Mouse (Mus musculus) hindbrain, embryonic 11.5 days (tissue): ENCODE results near the gene Nhlrc2. TPM values are rescaled to one million over a fixed set of nuclear protein-coding genes. Genes with fewer than 3 reads are reported as not detected.

Source experiments
- ATAC-seq: fragments of 200-750 bp; cut with Nextera tagmentation; 2 replicates; pipeline ENCODE4 v1.8.0; 2017; ENCODE audit warnings: mild to moderate bottlenecking, moderate TSS enrichment, moderate library complexity; ENCODE audit not compliant: low FRiP score
- DNase-seq: peaks from one replicate; pipeline ENCODE4 v3.0.0-alpha.2; 2015; ENCODE audit warnings: low spot score
- H3K27ac ChIP-seq: fragments of 300-500 bp; sonication (generic); 2 replicates; pipeline ENCODE4 v1.5.1; 2014; ENCODE audit warnings: mild to moderate bottlenecking, low read depth, low read length
- H3K27me3 ChIP-seq: fragments of 300-500 bp; sonication (generic); 2 replicates; pipeline ENCODE4 v1.6.1; 2014; ENCODE audit warnings: mild to moderate bottlenecking, low read length, moderate library complexity, mixed read lengths; ENCODE audit not compliant: control insufficient read depth, insufficient read depth
- H3K36me3 ChIP-seq: fragments of 300-500 bp; sonication (generic); 2 replicates; pipeline ENCODE4 v1.6.1; 2014; ENCODE audit warnings: mild to moderate bottlenecking, low read length, moderate library complexity, mixed read lengths; ENCODE audit not compliant: control insufficient read depth, insufficient read depth
- H3K4me1 ChIP-seq: fragments of 300-500 bp; sonication (generic); replicated peaks from 2 replicates; pipeline ENCODE4 v1.6.1; 2014; ENCODE audit warnings: low read length, mixed read lengths; ENCODE audit not compliant: control insufficient read depth, insufficient read depth
- H3K4me2 ChIP-seq: fragments of 300-500 bp; sonication (generic); replicated peaks from 2 replicates; pipeline ENCODE4 v1.6.1; 2014; ENCODE audit warnings: mild to moderate bottlenecking, low read depth, low read length
- H3K4me3 ChIP-seq: fragments of 300-500 bp; sonication (generic); 2 replicates; pipeline ENCODE4 v1.5.1; 2014; ENCODE audit warnings: low read depth, low read length
- H3K9ac ChIP-seq: fragments of 300-500 bp; sonication (generic); 2 replicates; pipeline ENCODE4 v1.6.1; 2014; ENCODE audit warnings: low read depth, low read length
- H3K9me3 ChIP-seq: fragments of 300-500 bp; sonication (generic); 2 replicates; pipeline ENCODE4 v1.6.1; 2016; ENCODE audit warnings: low read length; ENCODE audit not compliant: control insufficient read depth
- WGBS: fragments of 180-500 bp; shearing (Covaris S2); extraction: QIAGEN DNeasy Blood & Tissue Kit; methylation state at CpG from one replicate; pipeline ENCODE4 v1.1.7; 2014; 5-methylcytosine and 5-hydroxymethylcytosine counted together
- polyA plus RNA-seq: library from polyadenylated mRNA; unstranded; fragments of >200 nt; fragmentation: Nextera tagmentation; extraction: Ambion mirVana; gene quantifications from 2 replicates; pipeline ENCODE4 v1.2.1, GENCODE M21; 2014

The Nhlrc2 gene
- polyA plus RNA-seq, 1 experiment from 2014 or later: 14.4 TPM

DNA sequence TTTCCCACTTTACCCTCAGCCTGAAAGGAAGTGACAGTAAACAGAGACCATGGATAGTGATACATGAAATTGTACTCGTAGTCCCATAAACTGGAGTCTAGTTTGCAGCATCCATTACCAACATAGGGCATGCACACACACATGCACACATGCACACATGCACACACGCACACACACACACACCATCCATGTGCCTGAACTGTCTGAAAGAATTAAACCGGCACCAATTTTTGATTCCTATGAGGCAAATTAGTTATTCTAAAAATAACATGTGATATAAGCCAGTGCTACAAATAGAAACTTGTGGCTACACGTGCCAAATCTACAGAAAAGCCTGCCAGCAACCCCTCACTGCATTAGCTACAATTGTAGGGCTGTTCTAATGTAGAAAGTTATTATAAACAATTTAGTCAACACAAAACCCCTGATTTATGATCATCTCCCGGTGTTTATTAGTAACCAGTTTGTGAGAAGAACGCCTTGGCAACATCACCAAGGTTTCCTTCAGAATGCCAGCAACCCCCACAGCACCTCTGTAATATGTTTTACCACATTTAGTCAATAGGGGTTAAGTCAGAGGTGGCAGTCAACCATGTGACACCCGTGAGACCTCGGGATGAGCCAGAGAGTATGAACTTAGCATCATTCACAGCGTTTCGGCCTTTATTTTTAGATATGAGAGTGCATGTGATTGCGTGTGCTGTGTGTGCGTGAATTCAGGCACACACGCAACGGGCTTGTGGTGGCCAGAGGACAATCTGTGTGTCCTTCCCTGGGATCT is 14.6 kb upstream of the Nhlrc2 start:
- no peak overlapping the region for H3K4me3 ChIP-seq
- H3K4me1 ChIP-seq: no peaks in the 10 kb centered on the region
- H3K27me3 ChIP-seq: no peaks in the 10 kb centered on the region
- ATAC-seq (no peak), DNase-seq (no peak)
- no peaks in the 10 kb centered on the region for H3K36me3 ChIP-seq
- H3K9ac ChIP-seq: no peak overlapping the region
- H3K4me2 ChIP-seq: no peak overlapping the region
- WGBS: 94% methylated on average over 14 of the region's 14 CpGs
- H3K9me3 ChIP-seq: no peaks in the 10 kb centered on the region
- H3K27ac ChIP-seq: no peak overlapping the region

DNA sequence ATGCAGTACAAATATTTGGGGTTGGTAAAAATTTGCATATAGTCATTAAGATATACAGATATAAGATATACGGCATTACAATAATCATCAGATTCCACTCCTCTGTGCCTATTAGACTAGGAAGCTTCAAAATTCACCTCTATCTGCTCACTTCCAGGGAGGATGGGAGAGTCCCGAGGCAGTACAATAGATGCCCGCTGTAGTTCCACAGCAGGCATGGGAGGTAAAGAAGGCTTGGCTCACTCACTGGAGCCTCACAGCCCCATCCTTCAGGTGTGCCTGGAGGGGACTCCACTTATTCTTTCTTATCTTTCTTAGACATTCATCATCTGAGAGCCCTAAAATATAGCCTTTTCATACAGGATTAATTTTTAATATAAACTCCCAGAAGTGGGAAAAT is 13.7 kb upstream of the Nhlrc2 start:
- 82% methylated on average over 3 of the region's 3 CpGs for WGBS
- no peak for ATAC-seq

DNA sequence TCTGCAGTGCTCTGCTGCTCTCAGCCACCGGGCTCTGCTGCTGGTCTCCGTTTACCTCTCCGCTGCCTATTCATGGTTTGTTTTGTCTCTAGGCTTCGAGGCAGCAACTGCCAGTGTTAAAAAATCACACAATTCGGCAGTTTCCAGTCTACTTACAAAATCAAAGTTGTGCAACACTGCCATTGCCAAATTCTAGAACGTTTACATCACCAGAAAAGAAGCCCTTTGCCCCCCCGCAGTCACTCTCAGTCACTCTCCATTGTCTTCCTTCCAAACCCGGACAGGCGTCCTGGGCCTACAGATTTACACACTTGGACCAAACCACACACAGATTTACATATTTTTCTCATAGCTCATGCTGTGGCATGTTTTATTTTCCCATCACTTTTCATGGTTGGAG is 13.0 kb upstream of the Nhlrc2 start:
- 82% methylated on average over 9 of the region's 9 CpGs for WGBS
- Histone ChIP-seq H3K27me3 (no peaks in the 10 kb centered on the region), H3K9me3 (no peaks in the 10 kb centered on the region), H3K9ac (no peak overlapping the region), H3K4me1 (no peaks in the 10 kb centered on the region), H3K4me3 (no peak overlapping the region), H3K4me2 (no peak overlapping the region), H3K27ac (no peak overlapping the region), H3K36me3 (no peaks in the 10 kb centered on the region)
- ATAC-seq: no peak
- DNase-seq: no peak

More for the DNA sequence above, 13.7 kb upstream of the Nhlrc2 start:
- no peak overlapping the region for H3K27ac ChIP-seq
- H3K4me3 ChIP-seq: no peak overlapping the region
- no peak for DNase-seq
- H3K36me3 ChIP-seq: no peaks in the 10 kb centered on the region
- H3K27me3 ChIP-seq: no peaks in the 10 kb centered on the region
- no peak overlapping the region for H3K9ac ChIP-seq
- H3K4me2 ChIP-seq: no peak overlapping the region
- H3K9me3 ChIP-seq: no peaks in the 10 kb centered on the region
- H3K4me1 ChIP-seq: no peaks in the 10 kb centered on the region

DNA sequence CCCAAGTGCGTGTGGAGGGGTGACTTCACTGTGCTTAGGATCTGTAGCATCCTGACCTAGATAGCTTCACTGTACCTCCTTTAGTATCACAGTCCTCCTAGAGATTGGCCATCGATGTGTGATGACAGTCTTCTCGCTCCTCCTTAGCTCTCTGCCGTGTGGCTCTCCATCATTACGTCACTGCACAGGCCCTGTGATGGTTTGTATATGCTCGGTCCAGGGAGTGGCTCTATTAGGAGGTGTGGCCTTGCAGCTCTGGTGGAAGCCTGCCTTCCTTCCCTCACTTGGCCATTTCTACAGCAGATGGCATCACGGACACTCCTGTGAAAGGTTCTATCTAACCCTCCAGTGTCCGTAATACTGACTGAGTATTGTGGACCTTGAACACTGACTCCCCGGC is 12.3 kb upstream of the Nhlrc2 start:
- Histone ChIP-seq H3K4me2 (no peak overlapping the region), H3K9ac (no peak overlapping the region), H3K27me3 (no peaks in the 10 kb centered on the region), H3K27ac (no peak overlapping the region), H3K4me1 (no peaks in the 10 kb centered on the region), H3K36me3 (no peaks in the 10 kb centered on the region), H3K4me3 (no peak overlapping the region), H3K9me3 (no peaks in the 10 kb centered on the region)
- 90% methylated on average over 9 of the region's 9 CpGs for WGBS
- no peak for DNase-seq
- ATAC-seq: no peak

DNA sequence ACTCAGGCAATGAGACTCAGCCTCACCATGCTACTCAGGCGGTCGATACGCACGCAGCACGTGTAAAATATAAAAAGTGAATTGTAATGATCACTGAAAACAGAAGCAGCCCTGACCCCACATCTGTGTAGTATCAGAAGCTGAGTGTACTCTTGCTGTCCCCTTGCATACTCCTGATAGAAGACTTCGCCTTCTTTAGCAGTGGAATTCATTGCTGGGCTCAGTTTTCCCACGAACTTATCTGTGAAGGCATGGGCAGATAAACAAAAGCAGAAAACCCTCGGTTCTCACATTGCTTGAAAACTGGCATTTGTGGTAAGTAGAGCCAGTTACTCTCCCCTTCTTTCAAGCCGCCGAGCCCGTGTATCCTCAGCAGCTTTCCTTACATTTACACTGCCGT is 4.7 kb upstream of the Nhlrc2 start:
- Histone ChIP-seq H3K36me3 (no peaks in the 10 kb centered on the region), H3K9ac (no peak overlapping the region), H3K27ac (no peak overlapping the region), H3K4me3 (no peak overlapping the region), H3K4me2 (no peak overlapping the region), H3K9me3 (no peaks in the 10 kb centered on the region), H3K27me3 (no peaks in the 10 kb centered on the region), H3K4me1 (no peaks in the 10 kb centered on the region; the same call in 1 of the 2 replicates)
- DNase-seq (no peak), ATAC-seq (no peak)
- WGBS: 96% methylated on average over 12 of the region's 12 CpGs

DNA sequence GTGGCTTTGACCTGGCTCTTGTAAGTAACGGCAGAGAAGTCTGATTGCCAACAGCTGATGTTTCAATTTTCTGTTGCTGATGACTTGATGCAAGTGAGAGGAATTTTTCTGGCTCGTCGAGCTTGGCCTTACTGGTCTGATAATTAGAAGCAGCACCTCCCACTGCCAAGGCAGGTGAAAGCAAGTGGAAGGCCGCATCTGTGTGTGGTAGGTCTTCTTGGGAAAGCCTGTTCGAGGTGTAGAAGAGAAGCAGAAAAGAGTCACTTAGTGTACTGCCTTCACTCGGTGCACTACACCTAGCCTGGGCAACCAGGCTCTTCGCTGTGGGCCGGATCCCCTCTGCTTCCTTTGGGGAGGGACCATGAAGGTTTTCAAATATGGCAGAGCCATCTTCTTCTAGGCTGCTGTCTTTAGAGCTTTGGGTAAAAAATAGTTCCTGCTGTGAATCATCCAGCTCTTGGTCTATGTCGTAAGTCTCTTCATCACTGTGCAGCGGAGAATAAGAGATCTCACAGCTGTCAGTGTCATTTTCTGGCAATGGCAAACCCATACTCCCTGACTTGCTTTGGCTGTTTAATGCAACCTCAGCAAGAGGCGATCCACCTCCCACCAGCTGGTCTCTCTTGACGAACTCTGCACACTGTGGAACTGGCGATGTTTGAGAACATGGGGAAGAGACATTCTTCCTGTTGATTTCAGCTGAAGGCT is 3.2 kb upstream of the Nhlrc2 start:
- Histone ChIP-seq H3K4me3 (no peak overlapping the region), H3K4me2 (no peak overlapping the region), H3K27ac (no peak overlapping the region), H3K9ac (no peak overlapping the region), H3K9me3 (no peaks in the 10 kb centered on the region), H3K36me3 (no peaks in the 10 kb centered on the region), H3K27me3 (no peaks in the 10 kb centered on the region), H3K4me1 (peaks cover 3% of the 10 kb centered on the region)
- ATAC-seq (no peak), DNase-seq (no peak)
- 90% methylated on average over 13 of the region's 13 CpGs for WGBS

DNA sequence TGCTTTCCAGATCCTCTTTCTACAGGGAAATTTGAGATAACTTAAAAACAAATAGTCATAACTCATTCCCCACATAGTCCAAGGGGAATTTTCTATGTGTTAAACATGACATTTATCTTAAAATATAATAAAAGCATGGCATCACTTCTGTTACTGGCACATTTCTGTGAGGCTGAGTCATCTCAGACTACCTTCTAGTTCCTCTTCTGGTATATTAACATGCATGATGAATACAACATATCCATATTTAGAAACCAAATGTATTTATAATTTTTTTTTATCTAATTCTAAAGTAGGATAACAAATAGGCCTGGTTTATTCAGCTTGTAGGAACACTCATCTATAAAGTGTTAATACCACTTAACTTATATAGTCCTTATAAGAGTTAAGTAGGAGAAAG is 2.0 kb upstream of the Nhlrc2 start:
- ATAC-seq (no peak), DNase-seq (no peak)
- Histone ChIP-seq H3K27ac (no peak overlapping the region), H3K9me3 (no peaks in the 10 kb centered on the region), H3K4me1 (peaks cover 3% of the 10 kb centered on the region), H3K27me3 (no peaks in the 10 kb centered on the region), H3K4me2 (no peak overlapping the region), H3K36me3 (no peaks in the 10 kb centered on the region), H3K9ac (no peak overlapping the region), H3K4me3 (no peak overlapping the region)

DNA sequence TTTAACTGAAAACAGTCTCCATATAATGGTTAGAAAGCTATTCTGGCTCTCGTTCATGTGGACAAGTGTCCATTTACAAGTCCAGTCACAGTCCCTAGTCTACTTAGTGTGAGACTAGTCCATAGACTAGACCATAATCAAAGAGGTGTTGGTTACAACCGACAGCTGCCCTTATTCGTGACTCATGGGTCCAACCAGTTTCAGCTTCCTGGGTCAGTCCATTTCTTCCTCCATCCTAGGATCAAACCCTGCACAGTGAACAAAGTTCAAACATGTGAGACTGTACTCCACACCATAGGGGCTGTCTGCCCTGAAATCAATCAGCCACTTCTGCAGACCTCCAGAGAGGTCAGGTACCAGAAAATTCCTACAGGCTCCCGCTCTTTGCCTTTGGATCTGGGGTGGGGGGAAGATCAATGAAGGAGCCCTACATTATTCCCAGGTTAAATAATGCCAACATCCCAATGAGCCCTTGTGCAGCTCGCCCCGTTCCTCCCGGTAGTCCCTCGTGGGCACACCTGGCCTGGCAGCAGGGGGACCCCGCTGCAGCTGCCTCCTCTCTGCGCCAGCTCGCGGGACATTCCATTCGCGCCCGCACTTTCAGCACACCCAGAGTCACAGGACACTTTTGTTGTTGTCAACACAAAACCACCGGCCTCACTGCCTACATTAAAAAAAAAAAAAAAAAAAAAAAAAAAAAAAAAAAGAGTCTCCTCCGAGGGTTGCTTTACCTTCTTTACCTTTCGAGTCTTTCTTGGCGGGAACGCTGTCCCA is 418 bp upstream of the Nhlrc2 start, which contains the start of gene Dclre1a:
Gene Dclre1a, minus strand, starts transcription at position 767 of the 774 bp plus-strand sequence.
- Histone ChIP-seq H3K36me3 (0 out of 2 replicates have a peak, but pooled peaks cover under 1% of the 10 kb centered on the region), H3K9me3 (no peaks in the 10 kb centered on the region), H3K27ac (peak within 1 kb of the TSS; percentile 89), H3K4me1 (peaks cover 3% of the 10 kb centered on the region), H3K4me2 (peak within 1 kb of the TSS; percentile 64), H3K4me3 (peak within 1 kb of the TSS; percentile 78), H3K27me3 (no peaks in the 10 kb centered on the region), H3K9ac (peak within 1 kb of the TSS; percentile 95)
- ATAC-seq (peak; percentile 80), DNase-seq (peak; percentile 75)
- WGBS: 10% methylated on average over 20 of the region's 20 CpGs
